Mouse (Mus musculus): ENCODE data around the gene Atxn7l2. TPM values are rescaled to one million over a fixed set of nuclear protein-coding genes. Genes with fewer than 3 reads are reported as not detected.

Atxn7l2 gene
- polyA plus RNA-seq, 1 experiment, result 0.91 TPM

DNA sequence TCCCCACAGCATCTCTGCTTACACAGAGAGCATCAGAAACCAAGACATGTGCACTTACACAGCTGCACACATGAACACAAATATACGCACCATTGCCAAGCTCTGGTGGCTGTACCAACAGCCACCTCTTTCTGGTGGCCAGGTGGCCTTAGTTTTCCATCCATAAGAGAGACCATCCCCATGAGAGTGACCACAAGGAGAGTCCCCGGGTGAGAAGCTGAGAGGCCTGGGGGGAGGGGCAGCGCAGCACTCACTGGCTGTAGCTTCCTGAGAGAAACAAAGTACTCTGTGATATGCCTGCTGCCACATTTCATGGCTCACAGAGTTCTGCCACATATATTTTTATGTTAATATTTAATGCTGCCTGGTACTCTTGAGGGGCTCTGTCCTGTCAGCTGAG is 41.5 kb downstream of the Atxn7l2 start:
- Histone ChIP-seq H3K4me3 (ENCODE audit: insufficient read depth, low read depth, low read length) (no peak overlapping the region), H3K27ac (replicated peaks; ENCODE audit: low read depth, low read length) (no peak overlapping the region), H3K4me1 (ENCODE audit: control insufficient read depth, insufficient read depth, insufficient read length, low read length) (no peaks in the 10 kb centered on the region; the same call in 1 of the 2 replicates)

DNA sequence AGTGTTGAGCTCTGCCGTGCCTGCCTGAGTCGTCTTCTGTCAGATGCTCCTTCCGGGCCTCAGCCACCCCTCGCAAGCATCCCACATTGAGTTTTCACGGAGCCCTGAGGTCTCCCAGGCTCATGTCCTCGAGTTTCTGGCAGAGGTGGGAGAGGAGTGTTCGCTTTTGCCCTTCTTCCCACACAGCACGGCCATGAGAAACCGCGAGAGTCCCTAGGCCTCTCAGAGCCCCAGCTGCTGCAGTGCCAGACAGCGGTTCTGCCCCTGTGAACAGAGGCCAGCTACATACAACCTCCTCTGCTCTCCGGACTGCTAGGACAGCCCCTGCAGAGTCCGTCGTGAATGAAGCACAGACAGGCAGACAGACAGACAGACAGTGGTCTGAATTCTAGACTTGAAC is 43.2 kb downstream of the Atxn7l2 start:
- H3K4me3 ChIP-seq (ENCODE audit: insufficient read depth, low read depth, low read length), result no peak overlapping the region
- no peaks in the 10 kb centered on the region; the same call in 1 of the 2 replicates for H3K4me1 ChIP-seq (ENCODE audit: control insufficient read depth, insufficient read depth, insufficient read length, low read length)
- H3K27ac ChIP-seq (replicated peaks; ENCODE audit: low read depth, low read length), result no peak overlapping the region

DNA sequence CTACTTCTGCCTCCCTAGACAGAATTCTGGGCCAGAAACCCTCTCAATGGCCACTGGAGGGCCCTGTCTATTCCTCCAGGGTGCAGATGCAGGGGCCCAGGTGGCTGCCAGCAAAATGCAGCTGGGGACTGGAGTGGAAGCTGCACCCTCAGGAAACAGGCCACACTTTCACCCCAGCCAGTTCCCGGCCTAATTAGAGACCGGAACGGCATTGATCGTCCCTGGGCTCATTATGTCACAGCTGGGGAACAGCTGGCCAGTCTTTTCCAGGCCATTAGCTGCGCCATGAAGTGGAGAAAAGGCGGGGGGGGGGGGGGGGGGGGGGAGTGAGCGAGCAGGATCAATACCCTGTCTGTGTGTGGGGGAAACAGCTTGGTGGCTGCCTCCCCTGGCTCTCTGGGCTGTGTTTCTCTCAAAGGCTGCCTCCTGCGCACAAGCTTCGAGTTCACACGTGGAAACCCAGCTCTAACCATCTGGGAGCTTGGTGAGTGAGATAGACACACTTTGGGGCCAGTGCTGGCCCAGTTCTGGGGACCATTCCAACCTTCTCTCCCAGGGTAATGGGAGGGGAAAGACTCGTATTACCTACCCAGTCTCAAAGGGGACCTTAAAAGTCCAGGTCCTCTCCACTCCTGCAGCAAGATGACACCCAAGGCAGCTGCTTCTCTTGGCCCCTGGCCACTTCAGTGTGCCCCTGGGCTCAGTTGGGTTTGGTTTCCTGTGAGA is 44.1 kb downstream of the Atxn7l2 start:
- no peaks in the 10 kb centered on the region; the same call in 1 of the 2 replicates for H3K4me1 ChIP-seq (ENCODE audit: control insufficient read depth, insufficient read depth, insufficient read length, low read length)
- no peak overlapping the region for H3K27ac ChIP-seq (replicated peaks; ENCODE audit: low read depth, low read length)
- H3K4me3 ChIP-seq (ENCODE audit: insufficient read depth, low read depth, low read length), result no peak overlapping the region

DNA sequence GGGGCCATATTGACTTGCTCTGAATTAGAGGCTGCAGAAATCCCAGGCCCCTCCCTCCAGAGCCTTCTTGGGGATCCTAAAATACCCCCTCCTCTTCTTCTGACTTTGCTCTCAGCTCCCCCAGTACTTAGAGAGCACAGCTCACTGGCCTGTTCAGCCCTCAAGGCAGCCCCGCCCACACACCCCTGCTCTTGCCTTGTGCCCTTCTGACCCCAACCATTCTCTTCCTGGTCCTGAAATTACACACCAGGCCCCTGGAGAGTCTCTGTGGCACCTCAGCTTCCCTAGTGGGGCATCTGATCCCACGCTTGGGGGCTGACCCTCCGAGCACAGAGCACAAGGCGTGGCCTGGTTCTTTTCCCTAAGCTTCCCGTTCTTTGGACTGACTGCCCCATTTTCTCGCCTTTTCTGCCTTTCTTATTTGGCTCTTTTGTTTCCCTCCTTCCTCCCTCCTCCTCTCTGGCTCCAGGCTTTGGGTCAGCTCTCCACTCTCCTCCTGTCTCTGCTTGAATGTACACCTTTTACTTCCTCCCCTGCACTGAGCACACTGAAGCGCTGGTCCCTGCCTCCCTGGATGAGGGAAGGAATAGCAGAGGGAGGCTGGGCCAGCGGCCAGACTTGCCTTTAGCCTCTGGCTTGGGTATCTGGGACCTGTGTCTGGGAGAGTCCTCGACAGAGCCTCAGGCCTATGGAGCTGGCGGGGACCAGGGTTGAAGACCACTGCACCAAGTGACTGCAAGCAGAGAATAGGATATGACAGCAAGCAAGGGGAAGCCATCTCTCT is 45.0 kb downstream of the Atxn7l2 start:
- no peak overlapping the region for H3K27ac ChIP-seq (replicated peaks; ENCODE audit: low read depth, low read length)
- H3K4me3 ChIP-seq (ENCODE audit: insufficient read depth, low read depth, low read length), result no peak overlapping the region

DNA sequence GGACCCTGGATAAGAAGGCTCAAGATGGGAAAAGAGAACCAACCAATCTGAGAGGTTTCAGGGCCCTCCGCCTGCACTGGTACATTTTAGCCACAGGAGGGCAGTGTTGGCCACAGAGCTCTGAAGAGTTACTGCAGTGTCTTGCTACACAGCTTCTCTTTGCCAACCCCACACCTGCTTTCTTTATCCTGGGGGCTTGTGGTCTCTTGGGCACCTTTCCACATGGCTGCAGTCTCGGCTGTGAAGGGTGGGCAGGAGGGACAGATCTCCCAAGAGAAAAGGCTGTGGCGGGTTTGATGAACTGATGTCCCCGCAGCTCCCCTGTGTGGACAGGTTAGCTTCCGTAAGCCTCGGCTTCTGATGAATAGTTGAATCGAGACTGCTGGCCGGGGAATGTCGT is 45.9 kb downstream of the Atxn7l2 start:
- H3K27ac ChIP-seq (replicated peaks; ENCODE audit: low read depth, low read length), result no peak overlapping the region
- H3K4me3 ChIP-seq (ENCODE audit: insufficient read depth, low read depth, low read length), result no peak overlapping the region
- no peaks in the 10 kb centered on the region; the same call in 1 of the 2 replicates for H3K4me1 ChIP-seq (ENCODE audit: control insufficient read depth, insufficient read depth, insufficient read length, low read length)

More for the DNA sequence above, 45.0 kb downstream of the Atxn7l2 start:
- H3K4me1 ChIP-seq (ENCODE audit: control insufficient read depth, insufficient read depth, insufficient read length, low read length), result no peaks in the 10 kb centered on the region; the same call in 1 of the 2 replicates

DNA sequence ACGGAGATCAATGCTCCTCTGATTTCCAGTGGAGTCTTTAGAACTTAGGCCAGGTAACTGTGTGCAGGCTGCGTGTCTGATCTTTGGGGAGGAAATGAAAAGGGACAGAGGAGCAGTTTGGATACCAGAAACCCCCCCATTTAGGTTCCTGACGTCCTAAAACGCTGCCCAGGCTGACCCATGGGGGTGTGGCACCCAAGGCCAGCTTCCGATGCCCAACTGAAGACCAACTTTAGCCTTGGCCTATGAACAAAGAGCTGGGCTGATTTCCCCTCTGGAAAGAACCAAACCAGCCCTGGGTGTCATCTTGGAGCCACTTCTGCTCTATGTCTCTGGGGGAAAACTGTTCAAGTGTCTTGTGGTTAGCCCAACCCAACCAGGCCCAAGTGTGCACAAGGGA is 46.6 kb downstream of the Atxn7l2 start:
- Histone ChIP-seq H3K4me1 (ENCODE audit: control insufficient read depth, insufficient read depth, insufficient read length, low read length) (no peaks in the 10 kb centered on the region; the same call in 1 of the 2 replicates), H3K4me3 (ENCODE audit: insufficient read depth, low read depth, low read length) (no peak overlapping the region), H3K27ac (replicated peaks; ENCODE audit: low read depth, low read length) (no peak overlapping the region)

DNA sequence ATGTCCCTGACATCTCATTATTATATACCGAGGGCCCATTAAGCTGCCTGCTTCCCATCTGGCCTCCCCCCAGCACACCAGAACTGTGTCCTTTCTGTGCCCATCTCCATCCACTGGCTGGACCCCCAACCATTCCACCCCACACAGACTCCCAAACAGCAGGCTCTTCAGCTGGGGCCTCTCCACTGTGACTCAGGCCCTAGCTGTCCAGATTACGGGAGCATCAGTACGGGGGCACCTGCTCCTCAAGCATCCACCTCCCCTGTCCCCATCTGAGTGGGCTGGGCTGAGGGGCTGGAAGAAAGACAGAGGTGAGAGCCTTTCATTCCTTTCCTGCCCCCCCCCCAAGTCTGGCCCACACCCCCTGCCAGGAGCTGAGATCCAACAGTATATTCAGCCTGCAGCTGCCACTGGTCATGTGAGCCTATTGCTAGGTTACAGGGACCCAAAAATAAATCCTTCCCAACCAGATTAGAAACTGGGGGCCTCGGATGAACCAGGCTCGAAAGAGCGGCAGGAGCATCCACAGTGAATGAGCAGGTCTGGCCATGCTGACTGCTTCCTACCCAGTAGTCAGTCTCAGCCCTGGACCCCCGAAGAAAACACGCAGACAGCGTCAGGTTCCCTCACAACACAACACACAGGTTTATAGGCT is 52.2 kb downstream of the Atxn7l2 start:
- Histone ChIP-seq H3K4me1 (ENCODE audit: control insufficient read depth, insufficient read depth, insufficient read length, low read length) (no peaks in the 10 kb centered on the region), H3K4me3 (ENCODE audit: insufficient read depth, low read depth, low read length) (no peak overlapping the region), H3K27ac (replicated peaks; ENCODE audit: low read depth, low read length) (no peak overlapping the region)

DNA sequence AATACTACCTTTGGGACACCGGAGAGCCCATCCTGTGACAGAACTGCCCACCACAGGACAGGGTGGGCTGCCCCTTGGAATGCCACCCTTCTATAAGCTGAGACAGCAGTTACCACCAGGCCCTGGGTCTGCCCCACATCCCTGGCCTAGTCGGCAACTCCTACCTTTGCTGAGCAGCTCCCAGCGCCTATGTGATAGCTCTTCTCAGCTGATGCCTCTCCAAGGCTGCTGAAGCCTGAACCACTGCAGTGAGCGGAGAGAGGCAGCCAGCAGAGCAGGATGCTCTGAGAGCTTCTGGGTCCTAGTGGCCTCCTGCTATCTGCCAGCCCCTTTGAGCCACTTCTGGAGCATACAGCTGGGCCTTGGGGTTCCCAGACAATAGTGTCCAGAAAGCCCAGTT is 56.1 kb downstream of the Atxn7l2 start, which contains the start of gene Gpr61:
TSS of gene Gpr61 (minus strand) at position 227 of the 400 bp plus-strand sequence.
- Histone ChIP-seq H3K4me1 (ENCODE audit: control insufficient read depth, insufficient read depth, insufficient read length, low read length) (no peaks in the 10 kb centered on the region), H3K27ac (replicated peaks; ENCODE audit: low read depth, low read length) (no peak within 1 kb of the TSS)

DNA sequence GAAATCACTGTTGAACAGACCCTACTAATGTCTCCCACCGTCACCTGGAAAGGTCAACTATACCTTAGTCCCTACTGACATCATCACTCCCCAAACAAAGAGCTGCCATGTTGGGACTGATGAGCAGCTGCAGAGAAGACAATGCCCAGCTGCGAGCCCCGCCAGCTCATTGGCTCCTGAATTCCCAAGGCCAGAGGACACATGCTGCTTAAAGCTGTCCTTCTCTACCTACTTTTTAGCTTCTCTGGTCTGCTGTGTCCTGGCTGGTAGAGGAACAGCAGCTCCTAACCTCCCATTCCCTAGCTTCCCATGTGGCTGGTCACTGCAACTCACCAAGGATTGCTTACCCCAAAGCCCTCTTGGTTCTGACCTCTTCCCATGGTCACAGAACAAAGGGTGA is 58.4 kb downstream of the Atxn7l2 start:
- Histone ChIP-seq H3K4me3 (ENCODE audit: insufficient read depth, low read depth, low read length) (no peak overlapping the region), H3K4me1 (ENCODE audit: control insufficient read depth, insufficient read depth, insufficient read length, low read length) (no peaks in the 10 kb centered on the region), H3K27ac (replicated peaks; ENCODE audit: low read depth, low read length) (no peak overlapping the region)

More for the DNA sequence above, 56.1 kb downstream of the Atxn7l2 start, which contains the start of gene Gpr61:
- no peak within 1 kb of the TSS for H3K4me3 ChIP-seq (ENCODE audit: insufficient read depth, low read depth, low read length)

Other genes starting within 250 kb of the Atxn7l2 start
- gene Gstm3, start 241.7 kb downstream of the Atxn7l2 start, polyA plus RNA-seq (2012; ENCODE audit: insufficient read depth, insufficient read length, missing spikeins), result not detected in 2 replicates
- gene Gstm2, start 224.5 kb downstream of the Atxn7l2 start, polyA plus RNA-seq (2012; ENCODE audit: insufficient read depth, insufficient read length, missing spikeins), result 116 and 122 TPM in 2 replicates
- gene Gstm1, start 193.0 kb downstream of the Atxn7l2 start, polyA plus RNA-seq (2012; ENCODE audit: insufficient read depth, insufficient read length, missing spikeins), result 393 and 398 TPM in 2 replicates
- gene Gstm4, start 166.0 kb downstream of the Atxn7l2 start, polyA plus RNA-seq (2012; ENCODE audit: insufficient read depth, insufficient read length, missing spikeins), result 17.4 and 30.2 TPM in 2 replicates
- 13.5 and 16.4 TPM in 2 replicates for gene Ampd2, start 124.3 kb downstream of the Atxn7l2 start, polyA plus RNA-seq (2012; ENCODE audit: insufficient read depth, insufficient read length, missing spikeins)
- gene Gnat2, start 118.1 kb downstream of the Atxn7l2 start, polyA plus RNA-seq (2012; ENCODE audit: insufficient read depth, insufficient read length, missing spikeins), result not detected in 2 replicates
- 20.7 and 24.7 TPM in 2 replicates for gene Gnai3, start 64.8 kb downstream of the Atxn7l2 start, polyA plus RNA-seq (2012; ENCODE audit: insufficient read depth, insufficient read length, missing spikeins)
- gene Gpr61, start 56.1 kb downstream of the Atxn7l2 start, polyA plus RNA-seq (2012; ENCODE audit: insufficient read depth, insufficient read length, missing spikeins), result not detected in 2 replicates
- 5.8 and 10.1 TPM in 2 replicates for gene Amigo1, start 24.6 kb downstream of the Atxn7l2 start, polyA plus RNA-seq (2012; ENCODE audit: insufficient read depth, insufficient read length, missing spikeins)
- gene Cyb561d1, start 9.7 kb downstream of the Atxn7l2 start, polyA plus RNA-seq (2012; ENCODE audit: insufficient read depth, insufficient read length, missing spikeins), result 3.5 and 4.8 TPM in 2 replicates
- gene Sypl2, start 15.7 kb upstream of the Atxn7l2 start, polyA plus RNA-seq (2012; ENCODE audit: insufficient read depth, insufficient read length, missing spikeins), result 2.7 and 3.9 TPM in 2 replicates
- gene Psma5, start 46.0 kb upstream of the Atxn7l2 start, polyA plus RNA-seq (2012; ENCODE audit: insufficient read depth, insufficient read length, missing spikeins), result 99.2 and 140 TPM in 2 replicates
- gene Sort1, start 73.1 kb upstream of the Atxn7l2 start, polyA plus RNA-seq (2012; ENCODE audit: insufficient read depth, insufficient read length, missing spikeins), result 53.0 and 68.1 TPM in 2 replicates
- not detected in 2 replicates for gene Mybphl, start 154.0 kb upstream of the Atxn7l2 start, polyA plus RNA-seq (2012; ENCODE audit: insufficient read depth, insufficient read length, missing spikeins)
- gene Psrc1, start 172.9 kb upstream of the Atxn7l2 start, polyA plus RNA-seq (2012; ENCODE audit: insufficient read depth, insufficient read length, missing spikeins), result not detected in 2 replicates
- 2.4 and 4.0 TPM in 2 replicates for gene Celsr2, start 204.6 kb upstream of the Atxn7l2 start, polyA plus RNA-seq (2012; ENCODE audit: insufficient read depth, insufficient read length, missing spikeins)
- gene Sars, start 234.3 kb upstream of the Atxn7l2 start, polyA plus RNA-seq (2012; ENCODE audit: insufficient read depth, insufficient read length, missing spikeins), result 87.8 and 101 TPM in 2 replicates